11 mouse cellular contexts compared by ENCODE assay signal in the genomic region with DNA sequence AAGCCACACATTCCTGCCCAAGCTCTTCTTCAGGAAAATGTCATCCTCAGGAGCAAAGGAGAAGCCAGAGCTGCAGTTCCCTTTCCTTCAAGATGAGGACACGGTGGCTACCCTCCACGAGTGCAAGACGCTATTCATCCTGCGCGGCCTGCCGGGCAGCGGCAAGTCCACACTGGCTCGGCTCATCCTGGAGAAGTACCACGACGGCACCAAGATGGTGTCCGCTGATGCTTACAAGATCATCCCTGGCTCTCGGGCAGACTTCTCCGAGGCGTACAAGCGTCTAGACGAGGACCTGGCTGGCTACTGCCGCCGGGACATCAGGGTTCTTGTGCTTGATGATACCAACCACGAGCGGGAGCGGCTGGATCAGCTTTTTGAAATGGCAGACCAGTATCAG. TPM values are rescaled to one million over a fixed set of nuclear protein-coding genes. Genes with fewer than 3 reads are reported as not detected.
DNase-seq lines count a peak whose midpoint lies in the region; ATAC-seq lines count a peak whose summit lies in the region.
"Had no signal": no experiment of that assay in that cellular context is flagged by ENCODE, and none has a peak within 500 bp of the region (broad histone marks: within the 10 kb centered on the region; RNA-seq: fewer than 3 reads in every experiment).

No protein-coding gene starts in this region.

- WGBS in forebrain, embryonic 15.5 days, result 75% methylated on average over 21 of the region's 21 CpGs
- 71% methylated on average over 21 of the region's 21 CpGs for WGBS in forebrain, embryonic 12.5 days
- 76% methylated on average over 21 of the region's 21 CpGs for whole genome bisulfite sequencing in neural tube, embryonic 12.5 days
- 71% methylated on average over 21 of the region's 21 CpGs for WGBS in limb, embryonic 10.5 days
- 74% methylated on average over 21 of the region's 21 CpGs for WGBS in neural tube, embryonic 15.5 days

- H3K9ac ChIP-seq in forebrain, embryonic 15.5 days (replicated peaks), result no peak overlapping the region
- H3K9ac ChIP-seq in forebrain, embryonic 12.5 days, result no peak overlapping the region
- H3K9ac ChIP-seq in neural tube, embryonic 12.5 days, result no peak overlapping the region
- H3K9ac ChIP-seq in neural tube, embryonic 15.5 days (replicated peaks), result 0 out of 2 replicates have a peak overlapping the region, but pooled peaks have one; percentile 54

- DNase-seq in neural tube, embryonic 10.5 days (ENCODE audit: extremely low spot score, low spot score), result no peak
- DNase-seq in limb, embryonic 10.5 days (ENCODE audit: low spot score), result no peak
- DNase-seq in ovary, postnatal 14 days (ENCODE audit: low spot score), result no peak
- DNase-seq in kidney, adult 11 months, result no peak
- DNase-seq: cerebellum, postnatal 10 days had no signal

- ATAC-seq in forebrain, embryonic 15.5 days (replicated peaks), result no peak
- no peak for ATAC-seq in forebrain, embryonic 12.5 days (ENCODE audit: low FRiP score)
- no peak for ATAC-seq in neural tube, embryonic 12.5 days (ENCODE audit: low FRiP score, low read depth)
- no peak for ATAC-seq in neural tube, embryonic 15.5 days (ENCODE audit: low FRiP score)
- ATAC-seq: inflammation-experienced regulatory T-cells, adult 6 months; lung, postnatal 0 days had no signal

- H3K4me2 ChIP-seq in forebrain, embryonic 15.5 days (replicated peaks), result peak overlapping the region; percentile 8; the same call in 1 of the 2 replicates
- H3K4me2 ChIP-seq in forebrain, embryonic 12.5 days, result no peak overlapping the region
- peak overlapping the region; percentile 93 for H3K4me2 ChIP-seq in neural tube, embryonic 12.5 days (replicated peaks)
- H3K4me2 ChIP-seq in neural tube, embryonic 15.5 days, result peak overlapping the region; percentile 87

- H3K4me3 ChIP-seq in forebrain, embryonic 15.5 days, result no peak overlapping the region
- H3K4me3 ChIP-seq in forebrain, embryonic 12.5 days (replicated peaks), result no peak overlapping the region
- no peak overlapping the region for H3K4me3 ChIP-seq in neural tube, embryonic 12.5 days
- H3K4me3 ChIP-seq in limb, embryonic 10.5 days, result 0 out of 2 replicates have a peak overlapping the region, but pooled peaks have one; percentile 79
- H3K4me3 ChIP-seq in neural tube, embryonic 15.5 days (replicated peaks), result 0 out of 2 replicates have a peak overlapping the region, but pooled peaks have one; percentile 58

- H3K27ac ChIP-seq in forebrain, embryonic 15.5 days (replicated peaks), result no peak overlapping the region
- no peak overlapping the region for H3K27ac ChIP-seq in forebrain, embryonic 12.5 days
- H3K27ac ChIP-seq in neural tube, embryonic 12.5 days, result no peak overlapping the region
- H3K27ac ChIP-seq in limb, embryonic 10.5 days, result no peak overlapping the region
- no peak overlapping the region for H3K27ac ChIP-seq in neural tube, embryonic 15.5 days (replicated peaks)

- H3K4me1 ChIP-seq in forebrain, embryonic 15.5 days, result peaks cover 16% of the 10 kb centered on the region
- H3K4me1 ChIP-seq in forebrain, embryonic 12.5 days, result peaks cover 19% of the 10 kb centered on the region
- H3K4me1 ChIP-seq in neural tube, embryonic 12.5 days, result peaks cover 16% of the 10 kb centered on the region
- H3K4me1 ChIP-seq in limb, embryonic 10.5 days, result peaks cover 21% of the 10 kb centered on the region
- peaks cover 38% of the 10 kb centered on the region for H3K4me1 ChIP-seq in neural tube, embryonic 15.5 days

- H3K36me3 ChIP-seq in forebrain, embryonic 15.5 days, result peaks cover 19% of the 10 kb centered on the region
- peaks cover 32% of the 10 kb centered on the region for H3K36me3 ChIP-seq in forebrain, embryonic 12.5 days (replicated peaks)
- H3K36me3 ChIP-seq in neural tube, embryonic 12.5 days, result peaks cover 27% of the 10 kb centered on the region
- peaks cover 46% of the 10 kb centered on the region for H3K36me3 ChIP-seq in limb, embryonic 10.5 days
- H3K36me3 ChIP-seq in neural tube, embryonic 15.5 days, result peaks cover 21% of the 10 kb centered on the region

- H3K9me3 ChIP-seq in forebrain, embryonic 15.5 days, result no peaks in the 10 kb centered on the region
- H3K9me3 ChIP-seq in forebrain, embryonic 12.5 days, result no peaks in the 10 kb centered on the region
- H3K9me3 ChIP-seq in neural tube, embryonic 12.5 days, result no peaks in the 10 kb centered on the region
- H3K9me3 ChIP-seq in limb, embryonic 10.5 days (replicated peaks), result no peaks in the 10 kb centered on the region
- no peaks in the 10 kb centered on the region for H3K9me3 ChIP-seq in neural tube, embryonic 15.5 days (replicated peaks)

- H3K27me3 ChIP-seq in forebrain, embryonic 15.5 days, result no peaks in the 10 kb centered on the region
- H3K27me3 ChIP-seq in forebrain, embryonic 12.5 days, result peaks cover 16% of the 10 kb centered on the region
- H3K27me3 ChIP-seq in neural tube, embryonic 12.5 days (replicated peaks), result peaks cover under 1% of the 10 kb centered on the region; the same call in 1 of the 2 replicates
- peaks cover 24% of the 10 kb centered on the region for H3K27me3 ChIP-seq in limb, embryonic 10.5 days (ENCODE audit: low read depth, poor library complexity, severe bottlenecking)
- no peaks in the 10 kb centered on the region for H3K27me3 ChIP-seq in neural tube, embryonic 15.5 days (replicated peaks)

RNA-seq across cellular contexts. Expression of gene Cnp, which starts 1.6 kb away (rescaled TPM):
- 23.4 and 26.9 TPM in 2 replicates for polyA plus RNA-seq in forebrain, embryonic 15.5 days (2015; fragmentation: Nextera tagmentation; extraction: Ambion mirVana)
- polyA plus RNA-seq in forebrain, embryonic 12.5 days (2016; fragmentation: Nextera tagmentation; extraction: Ambion mirVana), result 19.4 and 23.4 TPM in 2 replicates
- 33.2 and 33.6 TPM in 2 replicates for polyA plus RNA-seq in neural tube, embryonic 12.5 days (2016; fragmentation: Nextera tagmentation; extraction: Ambion mirVana)
- polyA plus RNA-seq in limb, embryonic 10.5 days (2016; fragmentation: Nextera tagmentation; extraction: Ambion mirVana), result 13.1 and 23.0 TPM in 2 replicates
- 62.0 and 74.6 TPM in 2 replicates for polyA plus RNA-seq in neural tube, embryonic 15.5 days (2015; fragmentation: Nextera tagmentation; extraction: Ambion mirVana)

RNA-seq across cellular contexts. Expression of gene Ttc25, which starts 30.8 kb away (rescaled TPM):
- 1.1 and 2.1 TPM in 2 replicates for polyA plus RNA-seq in forebrain, embryonic 15.5 days (2015; fragmentation: Nextera tagmentation; extraction: Ambion mirVana)
- 2.1 and 2.6 TPM in 2 replicates for polyA plus RNA-seq in forebrain, embryonic 12.5 days (2016; fragmentation: Nextera tagmentation; extraction: Ambion mirVana)
- 1.5 and 1.6 TPM in 2 replicates for polyA plus RNA-seq in neural tube, embryonic 12.5 days (2016; fragmentation: Nextera tagmentation; extraction: Ambion mirVana)
- polyA plus RNA-seq in limb, embryonic 10.5 days (2016; fragmentation: Nextera tagmentation; extraction: Ambion mirVana), result 1.1 and 1.2 TPM in 2 replicates
- polyA plus RNA-seq in neural tube, embryonic 15.5 days (2015; fragmentation: Nextera tagmentation; extraction: Ambion mirVana), result 1.2 and 2.1 TPM in 2 replicates

RNA-seq across cellular contexts. Expression of gene Nkiras2, which starts 42.8 kb away (rescaled TPM):
- 90.5 and 91.3 TPM in 2 replicates for polyA plus RNA-seq in forebrain, embryonic 15.5 days (2015; fragmentation: Nextera tagmentation; extraction: Ambion mirVana)
- 87.1 and 90.2 TPM in 2 replicates for polyA plus RNA-seq in forebrain, embryonic 12.5 days (2016; fragmentation: Nextera tagmentation; extraction: Ambion mirVana)
- 101 and 106 TPM in 2 replicates for polyA plus RNA-seq in neural tube, embryonic 12.5 days (2016; fragmentation: Nextera tagmentation; extraction: Ambion mirVana)
- 86.2 and 95.5 TPM in 2 replicates for polyA plus RNA-seq in limb, embryonic 10.5 days (2016; fragmentation: Nextera tagmentation; extraction: Ambion mirVana)
- polyA plus RNA-seq in neural tube, embryonic 15.5 days (2015; fragmentation: Nextera tagmentation; extraction: Ambion mirVana), result 90.1 and 96.3 TPM in 2 replicates

RNA-seq across cellular contexts. Expression of gene Dnajc7, which starts 43.7 kb away (rescaled TPM):
- 294 and 295 TPM in 2 replicates for polyA plus RNA-seq in forebrain, embryonic 15.5 days (2015; fragmentation: Nextera tagmentation; extraction: Ambion mirVana)
- 299 and 310 TPM in 2 replicates for polyA plus RNA-seq in forebrain, embryonic 12.5 days (2016; fragmentation: Nextera tagmentation; extraction: Ambion mirVana)
- polyA plus RNA-seq in neural tube, embryonic 12.5 days (2016; fragmentation: Nextera tagmentation; extraction: Ambion mirVana), result 298 and 311 TPM in 2 replicates
- 256 and 281 TPM in 2 replicates for polyA plus RNA-seq in limb, embryonic 10.5 days (2016; fragmentation: Nextera tagmentation; extraction: Ambion mirVana)
- 287 and 298 TPM in 2 replicates for polyA plus RNA-seq in neural tube, embryonic 15.5 days (2015; fragmentation: Nextera tagmentation; extraction: Ambion mirVana)

RNA-seq across cellular contexts. Expression of gene Acly, which starts 48.5 kb away (rescaled TPM):
- polyA plus RNA-seq in forebrain, embryonic 15.5 days (2015; fragmentation: Nextera tagmentation; extraction: Ambion mirVana), result 230 and 237 TPM in 2 replicates
- polyA plus RNA-seq in forebrain, embryonic 12.5 days (2016; fragmentation: Nextera tagmentation; extraction: Ambion mirVana), result 320 and 356 TPM in 2 replicates
- polyA plus RNA-seq in neural tube, embryonic 12.5 days (2016; fragmentation: Nextera tagmentation; extraction: Ambion mirVana), result 356 and 377 TPM in 2 replicates
- 260 and 263 TPM in 2 replicates for polyA plus RNA-seq in limb, embryonic 10.5 days (2016; fragmentation: Nextera tagmentation; extraction: Ambion mirVana)
- polyA plus RNA-seq in neural tube, embryonic 15.5 days (2015; fragmentation: Nextera tagmentation; extraction: Ambion mirVana), result 213 and 218 TPM in 2 replicates

Comparison
In these comparisons a context has a peak if more than half of its experiments do, and no peak if none do; other contexts are left out.
1. H3K4me3 ChIP-seq: peak in limb, embryonic 10.5 days (single experiment) and neural tube, embryonic 15.5 days (single experiment); none in forebrain, embryonic 15.5 days (single experiment), forebrain, embryonic 12.5 days (single experiment) and neural tube, embryonic 12.5 days (single experiment).